8 mouse cellular contexts compared by ENCODE assay signal in the genomic region with DNA sequence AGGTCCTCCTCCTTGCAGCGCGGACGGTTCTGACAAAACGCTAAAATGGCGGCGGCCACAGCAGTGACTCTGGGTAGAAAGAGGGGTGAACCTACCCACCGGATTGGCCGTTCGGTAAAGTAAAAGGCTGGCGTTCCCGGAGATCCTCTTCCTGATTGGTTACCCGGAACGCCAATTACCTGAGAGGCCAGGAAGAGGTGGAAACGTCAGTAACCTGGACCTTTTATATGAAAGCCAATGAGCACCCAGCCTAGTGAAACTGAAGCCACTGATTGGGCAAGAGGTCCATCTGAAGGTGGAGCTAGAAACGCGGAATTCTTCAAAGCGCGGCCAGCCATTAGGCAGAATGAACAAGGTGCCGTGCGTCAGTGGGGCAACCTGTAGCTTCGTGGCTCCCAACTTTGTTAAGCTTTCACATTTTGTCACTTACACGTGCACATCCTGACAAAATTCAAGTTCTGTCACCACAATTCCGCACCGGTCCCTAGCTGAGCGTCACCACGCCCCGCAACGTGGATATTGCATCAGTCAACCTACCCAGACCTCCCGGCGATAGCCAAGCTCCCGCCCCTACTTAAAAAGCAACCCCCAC. TPM values are rescaled to one million over a fixed set of nuclear protein-coding genes. Genes with fewer than 3 reads are reported as not detected.
DNase-seq lines count a peak whose midpoint lies in the region; ATAC-seq and TF ChIP-seq lines count a peak whose summit lies in the region.

A gene (minus strand): TSS at position 71 of the 592 bp plus-strand sequence.

- peak; percentile 97 for ATAC-seq in activated CD4-positive, CD25-positive, alpha-beta regulatory T cell, adult 4 months

- TF ChIP-seq CTCF in cortical plate, adult 2 months (IDR thresholded peaks at IDR 0.05; ENCODE audit: extremely low read depth, insufficient read depth, low read length): no peak

- no peaks in the 10 kb centered on the region for H3K27me3 ChIP-seq in megakaryocyte, embryonic 14.5 days (replicated peaks)

- H3K36me3 ChIP-seq in megakaryocyte, embryonic 14.5 days (replicated peaks; ENCODE audit: low read length): peaks cover 60% of the 10 kb centered on the region

- no peaks in the 10 kb centered on the region for H3K9me3 ChIP-seq in megakaryocyte, embryonic 14.5 days

- peaks cover 8% of the 10 kb centered on the region; the same call in 1 of the 2 replicates for H3K4me1 ChIP-seq in cortical plate, adult 2 months (ENCODE audit: control insufficient read depth, insufficient read depth, low read length)
- H3K4me1 ChIP-seq in megakaryocyte, embryonic 14.5 days: peaks cover 68% of the 10 kb centered on the region

- DNase-seq in gastrocnemius, adult 8-10 months (ENCODE audit: low spot score in 2 of 2): peak; percentile 95 to 96
- peak; percentile 99 for DNase-seq in hindlimb bud, embryonic 11.5 days (ENCODE audit: extremely low spot score, low read depth, low spot score)
- DNase-seq in left cerebral cortex, adult 8-10 months (ENCODE audit: low spot score in 2 of 2): peak; percentile 93 to 98
- peak; percentile 99 for DNase-seq in right cerebral cortex, postnatal 10 days (ENCODE audit: low spot score in 2 of 2)
- DNase-seq in urinary bladder, postnatal 25 days (ENCODE audit: low spot score): peak; percentile 95

- H3K27ac ChIP-seq in cortical plate, adult 2 months (ENCODE audit: insufficient read depth, low read length): 0 out of 2 replicates have a peak within 1 kb of the TSS, but pooled peaks have one; percentile 10

- peak within 1 kb of the TSS; percentile 90 for H3K4me3 ChIP-seq in cortical plate, adult 2 months (ENCODE audit: insufficient read depth, low read length)
- H3K4me3 ChIP-seq in megakaryocyte, embryonic 14.5 days (replicated peaks): peak within 1 kb of the TSS; percentile 95

- peak; percentile 87 for TF ChIP-seq POLR2A in cortical plate, adult 2 months (IDR thresholded peaks at IDR 0.05; ENCODE audit: extremely low read depth, insufficient read depth, low read length)

RNA-seq across cellular contexts. Expression of the gene that starts here (rescaled TPM):
- polyA plus RNA-seq in activated CD4-positive, CD25-positive, alpha-beta regulatory T cell, adult 4 months (2017; shearing (Covaris generic)): 10 to 100 TPM; 25.8 to 50.9 TPM
- polyA plus RNA-seq in cortical plate, adult 2 months (2012; rRNA removed): 57.4 and 61.8 TPM in 2 replicates
- 10 to 100 TPM; 32.2 to 39.3 (median 33.5) TPM for total RNA-seq in gastrocnemius, adult 8-10 months (2022)
- total RNA-seq in left cerebral cortex, adult 8-10 months (2022): 100 to 1,000 TPM in 1 of 4 experiments, 10 to 100 TPM in 3; 84.7 to 114 (median 94.1) TPM
- 11.4 and 20.1 TPM in 2 replicates for polyA plus RNA-seq in megakaryocyte, embryonic 14.5 days (2012; ENCODE audit: insufficient read depth, low replicate concordance)

Comparison
In these comparisons a context has a peak if more than half of its experiments do, and no peak if none do; other contexts are left out.
1. Peak in every context shown above with its lines: DNase-seq, ATAC-seq, H3K4me3 ChIP-seq and H3K27ac ChIP-seq.